Mouse (Mus musculus) lung, adult 2 months (tissue): ENCODE results near the gene Zfp324.

Source experiments
- CTCF ChIP-seq: fragments of 200-500 bp; IDR thresholded peaks from 2 replicates; pipeline ENCODE4 v1.5.1; 2011; ENCODE audit warnings: mild to moderate bottlenecking, low read length, control low read depth; ENCODE audit not compliant: insufficient read depth
- POLR2A ChIP-seq: fragments of 200-500 bp; IDR thresholded peaks from 2 replicates; pipeline ENCODE4 v1.6.1; 2011; ENCODE audit warnings: low read depth, mild to moderate bottlenecking, control low read depth, low read length, borderline replicate concordance; ENCODE audit errors: extremely low read depth

- TF ChIP-seq CTCF (no peak), POLR2A (no peak)
These were observed 44.6 kb downstream of the Zfp324 start, which contains the start of gene Zbtb45 for GRCm38 (mm10) chr7:13010005-13010908.
